ENCODE assay signal across 19 mouse cellular contexts in the genomic region with DNA sequence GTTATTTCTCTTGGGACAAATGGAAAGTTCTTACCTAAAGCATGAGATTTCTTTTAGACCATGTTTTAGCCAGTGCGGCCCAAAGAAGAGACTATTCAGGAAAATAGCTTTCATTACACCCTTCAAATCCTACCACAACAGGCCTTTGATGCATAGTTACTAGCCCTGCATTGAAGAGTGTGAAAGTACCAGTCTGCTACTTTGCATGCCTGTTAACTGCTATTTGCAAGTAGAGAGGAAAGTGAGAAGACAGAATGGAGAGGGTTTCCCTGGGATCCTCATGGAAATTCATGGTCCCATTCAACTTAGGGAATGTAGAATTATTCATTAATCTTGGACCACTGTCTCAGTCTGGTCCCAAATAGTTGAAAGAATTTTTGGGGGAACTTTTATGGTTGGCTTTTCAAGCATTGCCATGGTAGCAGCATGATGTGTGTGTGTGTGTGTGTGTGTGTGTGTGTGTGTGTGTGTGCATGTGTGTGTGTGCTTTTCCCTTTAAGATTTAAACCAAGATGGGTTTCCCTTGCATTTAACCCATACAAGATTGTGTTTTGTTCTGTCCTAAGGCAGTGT.
DNase-seq lines count a peak whose midpoint lies in the region; ATAC-seq and TF ChIP-seq lines count a peak whose summit lies in the region.
"Had no signal": no experiment of that assay in that cellular context is flagged by ENCODE, and none has a peak within 500 bp of the region (broad histone marks: within the 10 kb centered on the region; RNA-seq: fewer than 3 reads in every experiment).

No protein-coding gene starts in this region.

- TF ChIP-seq CTCF in liver, postnatal 0 days (IDR thresholded peaks at IDR 0.05; ENCODE audit: low read depth): no peak

- no peaks in the 10 kb centered on the region for H3K36me3 ChIP-seq in neural tube, embryonic 12.5 days
- H3K36me3 ChIP-seq in hindbrain, embryonic 13.5 days: no peaks in the 10 kb centered on the region
- no peaks in the 10 kb centered on the region for H3K36me3 ChIP-seq in midbrain, embryonic 14.5 days (ENCODE audit: control insufficient read depth, insufficient read depth, low read length)
- no peaks in the 10 kb centered on the region for H3K36me3 ChIP-seq in liver, postnatal 0 days (replicated peaks; ENCODE audit: insufficient read depth, low read length)

- H3K27me3 ChIP-seq in neural tube, embryonic 12.5 days (replicated peaks): 0 out of 2 replicates have a peak, but pooled peaks cover 3% of the 10 kb centered on the region
- peaks cover 5% of the 10 kb centered on the region; the same call in 1 of the 2 replicates for H3K27me3 ChIP-seq in hindbrain, embryonic 13.5 days
- no peaks in the 10 kb centered on the region for H3K27me3 ChIP-seq in midbrain, embryonic 14.5 days (ENCODE audit: control insufficient read depth, insufficient read depth, low read length)
- H3K27me3 ChIP-seq in liver, postnatal 0 days (ENCODE audit: insufficient read depth, low read length): no peaks in the 10 kb centered on the region
- H3K27me3 ChIP-seq: Patski had no signal

- H3K4me1 ChIP-seq in neural tube, embryonic 12.5 days: no peaks in the 10 kb centered on the region
- no peaks in the 10 kb centered on the region for H3K4me1 ChIP-seq in hindbrain, embryonic 13.5 days (replicated peaks)
- no peaks in the 10 kb centered on the region for H3K4me1 ChIP-seq in midbrain, embryonic 14.5 days (ENCODE audit: control insufficient read depth, insufficient read depth, low read length)
- no peaks in the 10 kb centered on the region for H3K4me1 ChIP-seq in liver, postnatal 0 days (ENCODE audit: insufficient read depth)

- TF ChIP-seq EP300 in liver, postnatal 0 days (IDR thresholded peaks at IDR 0.05; ENCODE audit: low read depth): no peak

- no peak overlapping the region for H3K4me3 ChIP-seq in neural tube, embryonic 12.5 days
- no peak overlapping the region for H3K4me3 ChIP-seq in hindbrain, embryonic 13.5 days
- no peak overlapping the region for H3K4me3 ChIP-seq in midbrain, embryonic 14.5 days (replicated peaks; ENCODE audit: low read depth, low read length)
- H3K4me3 ChIP-seq in liver, postnatal 0 days (ENCODE audit: low read depth, low read length): no peak overlapping the region

- no peak overlapping the region for H3K4me2 ChIP-seq in neural tube, embryonic 12.5 days (replicated peaks)
- H3K4me2 ChIP-seq in hindbrain, embryonic 13.5 days: no peak overlapping the region
- no peak overlapping the region for H3K4me2 ChIP-seq in midbrain, embryonic 14.5 days (ENCODE audit: low read length)
- H3K4me2 ChIP-seq in liver, postnatal 0 days (ENCODE audit: low read depth, low read length): no peak overlapping the region

- H3K9me3 ChIP-seq in neural tube, embryonic 12.5 days: no peaks in the 10 kb centered on the region
- no peaks in the 10 kb centered on the region for H3K9me3 ChIP-seq in hindbrain, embryonic 13.5 days
- no peaks in the 10 kb centered on the region for H3K9me3 ChIP-seq in midbrain, embryonic 14.5 days (ENCODE audit: control insufficient read depth, low read length)
- H3K9me3 ChIP-seq in liver, postnatal 0 days (ENCODE audit: low read length): no peaks in the 10 kb centered on the region

- 15% methylated on average over 1 of the region's 1 CpGs for WGBS in neural tube, embryonic 12.5 days
- WGBS in hindbrain, embryonic 13.5 days: 33% methylated on average over 1 of the region's 1 CpGs
- 23% methylated on average over 1 of the region's 1 CpGs for whole genome bisulfite sequencing in midbrain, embryonic 14.5 days
- 74% methylated on average over 1 of the region's 1 CpGs for WGBS in liver, postnatal 0 days (ENCODE audit: insufficient replicate concordance)

- no peak overlapping the region for H3K27ac ChIP-seq in neural tube, embryonic 12.5 days
- no peak overlapping the region for H3K27ac ChIP-seq in hindbrain, embryonic 13.5 days
- H3K27ac ChIP-seq in midbrain, embryonic 14.5 days (replicated peaks; ENCODE audit: low read depth, low read length): no peak overlapping the region
- no peak overlapping the region for H3K27ac ChIP-seq in liver, postnatal 0 days (ENCODE audit: low read depth)

- H3K9ac ChIP-seq in neural tube, embryonic 12.5 days: no peak overlapping the region
- no peak overlapping the region for H3K9ac ChIP-seq in hindbrain, embryonic 13.5 days
- no peak overlapping the region for H3K9ac ChIP-seq in midbrain, embryonic 14.5 days (replicated peaks; ENCODE audit: low read length)
- no peak overlapping the region for H3K9ac ChIP-seq in liver, postnatal 0 days (replicated peaks)

- peak; percentile 87 for ATAC-seq in neural tube, embryonic 12.5 days (ENCODE audit: low FRiP score, low read depth)
- ATAC-seq in hindbrain, embryonic 13.5 days (ENCODE audit: low FRiP score): peak; percentile 66
- ATAC-seq in midbrain, embryonic 14.5 days (ENCODE audit: low FRiP score, low TSS enrichment): peak; percentile 71
- ATAC-seq in liver, postnatal 0 days: no peak
- ATAC-seq: activated CD4-positive, CD25-positive, alpha-beta regulatory T cell, adult 4 months; inflammation-experienced regulatory T-cells, adult 6 months; Patski had no signal

- no peak for DNase-seq in neural tube, embryonic 10.5 days (ENCODE audit: extremely low spot score, low spot score)
- peak; percentile 44 for DNase-seq in midbrain, embryonic 14.5 days
- no peak for DNase-seq in layer of hippocampus, adult 9-10 months (ENCODE audit: low spot score)
- DNase-seq in lung, postnatal 25 days (ENCODE audit: low spot score): no peak
- DNase-seq in liver, postnatal 0 days: no peak
- DNase-seq: adrenal gland, postnatal 25 days; cerebellum, adult 8-10 months; gastrocnemius, postnatal 25 days; kidney, postnatal 4 days; layer of hippocampus, postnatal 36 days; liver; lung, adult 18-20 months; lung, postnatal 36 days; right cerebral cortex, adult 18-20 months had no signal
